Mouse (Mus musculus) ovary, postnatal 36 days (tissue): ENCODE measurements at regions not wholly inside any gene's neighbourhood (a gene's known extent, or its start where the extent isn't known, plus 50 kb on each side); places are given as distances from the start of the nearest gene placed in this dataset.
A peak's percentile ranks its signal among the peaks of the same experiment; 100 is the strongest.

Experiments used
- DNase-seq: peaks from one replicate; pipeline ENCODE4 v3.0.0; 2022; ENCODE audit warnings: low spot score, mixed read lengths

DNA sequence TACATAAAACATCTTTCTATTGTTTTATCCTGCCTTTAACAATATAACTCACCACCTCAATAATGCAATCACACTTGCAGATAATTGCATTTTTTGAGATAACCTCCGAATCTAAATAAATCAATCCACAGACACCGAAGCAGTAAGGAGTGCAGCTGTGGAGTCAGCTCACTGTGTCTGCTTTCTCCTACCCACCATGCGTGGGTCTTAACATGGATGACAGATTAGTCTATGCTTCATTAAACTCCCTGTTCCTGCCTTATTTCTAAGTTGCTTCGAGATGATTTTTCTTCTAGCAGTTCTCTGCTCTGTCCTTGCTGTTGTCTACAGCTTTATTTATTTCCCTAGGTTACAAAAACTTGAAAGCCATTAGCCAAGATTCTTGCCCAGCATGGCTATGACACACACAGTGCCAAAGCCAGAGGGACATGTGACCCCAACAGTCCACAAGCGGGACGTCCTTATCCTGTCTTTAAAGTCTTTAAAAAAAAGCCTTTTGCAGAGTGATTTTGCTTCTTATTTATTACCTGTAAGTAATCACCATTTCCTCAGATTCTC is 337.9 kb downstream of the Pax1 start:
- no peak for DNase-seq

DNA sequence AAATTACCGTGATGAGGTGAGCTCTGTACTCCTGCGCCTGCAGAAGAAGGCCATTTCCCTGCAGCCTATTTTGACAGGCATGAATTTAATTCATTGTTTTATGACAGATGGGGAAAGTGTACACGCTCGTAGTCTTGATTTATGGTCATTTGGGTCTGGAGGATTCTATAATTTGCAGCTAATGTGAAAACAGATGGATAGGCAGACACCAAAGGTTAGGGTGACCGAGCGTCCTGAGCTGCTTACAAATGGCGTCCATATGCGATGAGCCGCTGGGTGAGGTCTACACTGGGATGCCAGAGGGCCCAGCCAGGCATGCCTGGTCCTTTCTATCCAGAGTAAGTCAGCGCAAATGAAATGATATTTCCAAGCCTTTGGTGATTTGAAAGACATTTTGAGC is 330.2 kb downstream of the Pax1 start:
- no peak for DNase-seq

DNA sequence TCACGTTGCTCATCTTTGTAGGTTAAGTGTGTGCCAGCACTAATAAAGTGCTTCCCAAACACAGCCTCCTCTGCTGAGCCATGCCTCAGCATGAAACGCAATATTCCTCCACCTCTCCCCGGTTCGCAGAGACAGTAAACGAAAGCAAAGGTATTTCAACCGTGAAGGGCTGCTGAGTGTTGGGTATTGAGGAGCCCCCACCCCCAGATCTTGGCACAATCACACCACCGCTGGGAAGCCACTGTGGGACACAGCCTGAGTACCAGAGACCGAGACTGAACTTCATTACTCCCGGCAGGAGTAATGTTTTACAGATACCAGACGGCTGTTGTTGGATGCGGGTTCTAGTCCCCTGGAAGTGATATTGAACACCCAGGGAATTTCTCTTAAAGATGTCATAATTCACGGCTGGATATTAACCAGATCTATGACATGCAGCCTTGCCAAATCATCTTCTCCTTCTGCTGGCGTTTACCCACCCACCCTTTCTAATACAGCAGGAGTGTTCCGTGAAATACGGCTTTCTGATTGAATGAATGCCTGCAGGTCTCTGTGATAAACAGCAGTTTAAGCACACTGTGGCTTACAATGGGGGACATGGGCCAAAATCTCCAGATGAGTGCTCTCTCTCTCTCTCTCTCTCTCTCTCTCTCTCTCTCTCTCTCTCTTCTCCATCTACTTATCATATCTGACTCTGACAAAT is 328.9 kb downstream of the Pax1 start:
- DNase-seq: no peak

DNA sequence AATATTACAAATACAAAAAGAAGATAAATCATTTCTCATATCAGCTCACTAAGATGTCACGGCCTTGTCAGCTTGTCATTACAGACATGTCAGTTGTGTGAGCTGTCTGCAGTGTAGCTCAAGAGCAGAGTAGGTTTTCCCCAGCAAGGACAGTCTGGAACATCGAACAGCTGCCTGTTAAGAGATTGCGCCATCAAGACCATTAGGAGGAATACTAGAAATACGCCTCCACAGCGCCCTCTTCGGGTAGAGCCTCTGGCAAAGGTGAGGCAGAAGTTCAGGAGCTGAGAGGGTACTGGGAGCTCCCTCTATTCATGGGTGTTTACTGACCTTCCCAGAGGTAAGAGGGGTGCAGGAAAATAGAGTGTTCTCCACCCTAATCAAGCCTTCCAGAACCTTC is 327.0 kb downstream of the Pax1 start:
- DNase-seq: peak; percentile 34

DNA sequence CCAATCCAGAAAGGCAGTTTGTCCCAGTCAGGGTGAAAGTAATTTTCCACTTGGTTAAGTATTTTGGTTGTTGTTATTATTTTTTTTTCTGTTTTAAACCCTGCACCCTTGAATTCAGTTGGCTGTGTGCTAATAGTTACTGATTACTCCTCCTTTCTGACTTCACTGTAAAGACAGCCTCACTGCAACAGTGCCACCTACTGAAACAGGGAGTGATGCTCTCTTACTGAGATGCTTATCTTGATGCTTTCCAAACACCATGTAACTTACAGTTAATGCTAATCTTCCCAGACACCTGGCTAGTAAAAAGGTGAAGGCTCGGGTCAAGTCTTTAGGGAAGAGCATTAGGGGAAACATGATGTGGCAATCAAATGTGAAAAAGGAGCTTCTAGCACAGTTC is 294.9 kb downstream of the Pax1 start:
- no peak for DNase-seq

DNA sequence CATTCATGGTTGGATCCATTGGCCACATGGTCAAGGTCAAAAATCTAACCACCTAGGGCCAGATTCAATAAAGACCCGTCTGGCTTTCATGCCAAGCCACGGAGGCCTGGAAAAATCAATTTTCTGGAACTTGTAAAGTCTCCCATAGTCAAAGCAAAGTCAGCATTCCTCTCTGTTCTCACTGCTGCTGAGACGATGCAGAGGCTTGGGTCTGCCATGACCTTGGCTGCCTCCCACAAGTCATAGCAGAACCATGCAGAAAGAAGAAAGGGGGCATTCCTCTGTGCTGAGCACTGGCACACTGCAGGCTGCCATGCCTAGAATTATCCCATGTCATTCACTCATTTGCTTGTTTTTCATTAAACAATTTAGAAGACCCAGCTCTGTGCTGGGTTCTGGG is 288.5 kb downstream of the Pax1 start:
- DNase-seq: no peak

DNA sequence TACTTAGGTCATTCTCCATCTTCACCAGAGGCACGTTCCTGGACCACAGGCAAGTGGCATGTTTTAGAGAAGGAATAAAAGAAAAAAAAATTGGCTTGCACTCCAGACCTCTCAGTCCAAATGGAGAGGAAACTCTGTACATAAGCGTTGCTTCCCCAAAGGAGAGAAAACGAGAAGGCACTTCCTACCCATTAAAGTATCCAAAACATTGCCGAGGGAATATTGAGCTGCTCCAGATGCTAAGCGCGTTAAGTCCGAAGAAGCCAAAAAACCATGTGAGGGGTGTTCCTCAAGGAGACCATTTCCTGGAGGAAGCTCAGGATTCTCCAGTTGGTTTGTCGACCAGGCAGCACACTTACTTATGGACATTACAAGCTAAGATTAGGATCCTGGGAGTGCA is 286.2 kb downstream of the Pax1 start:
- DNase-seq: no peak

DNA sequence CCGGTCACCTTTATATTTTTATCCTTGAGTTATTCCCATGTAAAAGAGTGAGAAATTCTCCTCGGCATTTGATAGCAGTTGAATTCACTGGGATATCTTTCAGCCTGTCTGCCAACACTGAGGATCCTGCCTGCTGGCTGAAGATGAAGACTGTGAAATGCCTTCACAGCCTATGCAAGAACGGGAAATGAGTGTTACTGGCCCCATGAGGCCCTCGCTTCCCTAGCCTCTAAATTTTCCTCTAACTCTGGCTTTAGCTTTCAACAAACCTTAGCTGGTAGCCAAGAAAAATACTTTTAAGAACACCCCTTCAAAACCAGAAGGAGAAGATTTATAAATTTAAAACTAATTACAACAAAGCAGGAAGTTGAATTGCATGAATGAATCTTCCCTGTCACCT is 285.8 kb downstream of the Pax1 start:
- DNase-seq: no peak

DNA sequence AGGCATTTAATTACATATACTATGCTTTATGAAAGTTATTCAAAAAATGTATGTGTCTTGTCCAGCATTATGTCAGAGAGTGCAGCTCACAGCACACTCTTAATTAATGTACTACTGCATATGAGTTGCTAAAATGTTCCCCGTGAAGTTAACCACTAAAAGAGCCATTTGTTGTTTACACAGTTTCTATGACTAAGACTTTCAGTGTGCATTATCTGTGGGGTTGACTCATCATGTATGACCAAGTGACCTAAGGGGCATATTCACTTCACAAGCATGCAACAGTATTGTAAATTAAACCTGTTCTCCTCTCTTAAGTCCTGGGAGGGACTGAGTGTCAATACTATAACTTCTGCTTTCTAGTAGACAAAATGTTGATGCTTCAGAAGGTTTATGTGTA is 276.2 kb downstream of the Pax1 start:
- DNase-seq: no peak

DNA sequence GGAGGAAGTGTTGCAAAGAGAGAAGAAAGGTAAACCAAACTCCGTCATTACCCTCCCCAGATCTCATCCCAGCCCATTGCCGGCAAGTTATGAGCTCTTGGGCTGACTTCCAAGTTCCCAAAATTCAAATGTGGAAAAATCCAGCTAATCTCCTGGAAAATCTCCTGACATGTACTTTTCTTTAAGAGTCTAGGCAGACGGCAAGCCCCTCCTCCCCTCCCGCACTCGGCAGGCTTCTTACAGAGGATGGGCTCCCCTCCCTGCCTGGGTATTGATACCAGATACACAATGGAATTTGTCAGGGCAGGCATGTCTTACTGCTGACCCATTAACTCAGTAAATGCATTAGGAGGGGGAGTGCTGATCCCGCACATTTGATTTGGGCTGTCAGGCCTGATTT is 271.0 kb downstream of the Pax1 start:
- DNase-seq: no peak

DNA sequence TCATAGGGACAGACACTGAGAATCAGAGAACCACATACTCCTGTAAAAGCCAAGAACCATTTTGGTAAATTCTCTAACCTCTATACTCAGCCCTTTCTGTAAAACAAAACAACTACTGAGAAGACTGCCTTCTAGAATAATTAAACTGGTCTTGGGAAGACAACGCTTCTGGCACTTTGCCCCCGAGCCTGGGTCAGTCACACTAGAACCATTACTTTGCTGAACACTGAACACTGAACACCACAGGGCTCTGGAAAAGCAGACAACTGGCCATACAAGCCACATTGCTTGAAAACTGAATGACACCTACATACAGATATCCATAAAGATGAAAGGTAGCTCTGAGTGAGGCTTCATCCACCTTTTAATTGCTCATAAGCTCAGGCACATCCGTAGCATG is 268.0 kb downstream of the Pax1 start:
- DNase-seq: no peak

DNA sequence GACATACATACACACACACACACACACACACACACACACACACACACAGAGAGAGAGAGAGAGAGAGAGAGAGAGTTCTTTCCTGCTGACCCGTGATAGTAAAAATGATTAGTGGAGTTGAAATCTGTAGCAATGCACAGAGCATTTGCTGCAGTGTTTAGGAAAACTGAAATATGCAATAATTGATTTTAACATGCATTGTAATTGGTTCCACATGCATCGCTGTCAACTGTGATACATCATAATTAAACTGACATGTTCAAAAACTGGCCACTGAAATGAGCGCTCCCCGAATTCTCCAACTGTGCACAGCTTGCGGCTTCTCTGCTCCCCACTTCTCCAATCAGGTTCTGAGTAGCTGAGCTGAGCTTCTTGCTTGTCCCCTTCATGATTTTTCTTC is 265.4 kb downstream of the Pax1 start:
- DNase-seq: no peak

DNA sequence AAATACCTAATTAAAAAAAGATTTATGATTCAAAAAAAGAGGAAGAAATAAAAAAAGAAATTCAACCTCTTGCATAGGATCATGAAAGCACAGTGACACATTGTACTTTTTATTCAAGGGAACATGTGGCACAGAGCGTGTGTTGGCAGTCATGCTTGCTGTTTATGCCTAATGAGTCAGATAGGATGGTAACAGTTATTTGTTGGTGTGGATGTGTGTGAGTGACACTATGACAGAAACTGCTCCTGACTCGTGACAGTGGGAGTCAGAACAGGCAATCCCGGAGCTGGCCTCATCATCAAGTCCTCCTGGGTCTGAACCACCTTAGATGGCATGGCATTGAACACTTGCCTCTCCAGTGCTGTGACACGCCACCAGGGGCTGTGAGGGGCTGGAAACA is 261.4 kb downstream of the Pax1 start:
- DNase-seq: no peak

DNA sequence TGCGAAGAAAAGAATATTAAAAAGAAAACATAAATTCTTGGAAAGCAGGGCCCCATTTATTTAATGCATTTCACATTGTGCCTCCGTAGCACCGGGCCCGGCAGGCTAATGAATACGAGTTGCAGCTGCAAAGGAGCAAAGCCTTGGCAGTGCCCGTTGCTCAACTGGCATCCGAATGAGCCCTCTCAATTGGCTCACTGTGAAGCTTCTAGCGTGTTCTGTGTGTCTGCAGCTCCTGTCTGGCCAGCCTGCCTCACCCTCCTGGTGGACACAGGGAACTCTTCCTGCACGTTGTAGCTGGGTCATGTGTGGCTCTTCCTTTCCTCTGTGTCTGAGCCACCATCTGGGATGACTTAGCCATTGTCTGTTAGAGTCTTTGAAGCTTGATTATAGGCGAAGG is 256.1 kb downstream of the Pax1 start:
- DNase-seq: no peak

DNA sequence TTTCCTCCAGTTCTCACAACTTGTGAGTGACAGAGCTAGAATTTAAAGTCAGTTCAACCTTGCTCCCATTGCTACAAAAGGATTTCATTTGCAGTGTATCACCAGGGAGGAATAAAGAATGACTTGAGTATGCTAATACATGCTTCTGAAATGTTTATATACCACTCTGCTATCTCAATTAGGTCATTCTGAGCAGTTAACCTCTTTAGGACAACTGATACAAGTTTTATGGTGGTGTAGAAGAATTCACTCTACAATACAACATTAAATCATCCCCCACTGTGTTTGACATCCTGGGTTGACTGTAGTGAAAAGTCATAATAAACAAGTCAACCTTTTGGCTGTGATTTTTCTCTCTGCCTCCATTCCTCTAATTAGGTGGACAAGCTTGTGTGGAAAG is 248.6 kb downstream of the Pax1 start:
- no peak for DNase-seq

DNA sequence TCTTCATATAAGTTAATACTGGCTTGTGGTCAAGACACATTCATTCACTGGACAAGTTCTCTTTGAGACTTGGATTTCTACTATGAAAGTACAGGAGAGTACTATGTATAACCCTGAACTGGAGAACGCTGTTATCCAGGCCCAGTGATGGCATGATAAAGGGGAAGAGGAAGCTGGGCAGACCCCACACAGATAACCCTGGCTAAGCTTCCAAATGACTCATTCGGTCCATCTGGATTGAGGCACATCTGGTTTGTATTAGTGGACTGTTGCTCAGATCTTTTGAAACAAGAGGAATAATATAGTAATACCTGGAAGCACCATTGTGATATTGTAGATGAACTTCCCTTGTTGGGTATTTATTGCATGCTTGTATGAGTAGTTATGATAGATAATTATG is 239.9 kb downstream of the Pax1 start:
- no peak for DNase-seq

DNA sequence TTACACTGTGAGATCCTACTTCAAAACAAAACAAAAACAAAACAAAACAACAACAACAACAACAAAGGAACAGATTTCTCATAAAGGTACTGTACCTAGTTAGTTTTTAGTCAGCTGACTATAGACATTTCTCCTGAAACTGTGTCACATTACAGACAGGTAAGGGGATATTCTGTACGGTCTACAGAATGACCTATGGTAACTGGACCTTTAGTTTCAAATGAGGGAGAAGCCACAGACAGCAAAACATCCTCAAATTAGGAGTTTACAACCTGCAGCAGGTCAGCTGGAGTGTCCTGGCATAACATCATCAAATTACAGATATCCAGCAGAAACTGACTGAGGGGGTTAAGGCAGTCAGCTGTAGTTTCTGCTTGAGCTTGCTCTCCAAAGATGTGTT is 210.7 kb downstream of the Pax1 start:
- no peak for DNase-seq

DNA sequence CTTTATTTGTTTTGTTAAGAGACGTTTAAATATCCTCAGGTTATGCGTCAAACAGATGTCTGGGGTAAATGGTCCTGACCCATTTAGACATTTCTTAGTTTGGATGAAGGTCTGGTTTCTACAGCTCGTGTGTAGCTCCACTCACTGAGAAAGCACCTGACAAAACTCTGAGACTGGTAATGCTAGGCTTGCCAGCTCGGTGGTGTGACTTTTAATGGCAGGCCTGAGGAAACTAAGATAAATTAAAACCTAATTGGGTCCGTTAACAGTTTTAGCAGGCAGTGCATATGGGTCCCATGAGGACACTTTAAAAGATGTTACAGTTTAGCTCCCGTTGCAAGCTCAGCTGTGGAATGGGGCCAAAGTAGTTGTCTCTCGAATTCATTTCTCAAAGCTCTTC is 199.5 kb downstream of the Pax1 start:
- no peak for DNase-seq

DNA sequence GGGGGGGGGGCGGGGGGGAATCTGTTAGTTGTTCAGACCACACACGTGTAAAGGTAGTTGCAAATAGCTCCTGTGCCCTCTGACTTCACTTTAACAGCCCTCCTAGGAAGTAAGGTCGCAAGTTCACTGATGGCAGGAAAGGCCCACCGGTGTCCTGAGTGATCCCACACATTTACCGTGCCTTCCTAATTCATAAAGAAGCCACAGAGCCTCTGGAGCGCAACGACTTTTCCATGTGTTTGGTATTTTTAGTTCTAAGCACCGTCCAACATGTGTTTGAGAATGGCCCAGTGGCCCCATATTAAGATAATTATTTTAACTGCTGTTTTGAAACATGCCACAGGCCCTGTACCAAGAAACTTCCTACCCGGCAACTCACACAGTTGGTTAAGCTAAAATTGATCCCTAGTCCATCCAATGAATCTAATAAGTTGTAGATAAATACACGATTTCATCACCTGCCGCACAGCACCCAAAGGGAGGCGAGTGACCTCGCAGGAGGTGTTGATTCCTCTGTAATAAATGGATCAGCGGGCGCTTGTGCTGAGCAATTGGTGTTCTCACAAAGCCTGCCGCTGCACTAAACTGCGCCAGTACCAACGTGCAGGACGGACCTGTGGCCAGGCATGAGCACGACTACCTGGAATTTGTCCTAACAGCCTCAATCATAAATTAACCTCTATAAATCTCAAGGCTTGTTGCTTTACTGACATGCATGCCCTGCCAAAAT is 198.9 kb downstream of the Pax1 start:
- no peak for DNase-seq

DNA sequence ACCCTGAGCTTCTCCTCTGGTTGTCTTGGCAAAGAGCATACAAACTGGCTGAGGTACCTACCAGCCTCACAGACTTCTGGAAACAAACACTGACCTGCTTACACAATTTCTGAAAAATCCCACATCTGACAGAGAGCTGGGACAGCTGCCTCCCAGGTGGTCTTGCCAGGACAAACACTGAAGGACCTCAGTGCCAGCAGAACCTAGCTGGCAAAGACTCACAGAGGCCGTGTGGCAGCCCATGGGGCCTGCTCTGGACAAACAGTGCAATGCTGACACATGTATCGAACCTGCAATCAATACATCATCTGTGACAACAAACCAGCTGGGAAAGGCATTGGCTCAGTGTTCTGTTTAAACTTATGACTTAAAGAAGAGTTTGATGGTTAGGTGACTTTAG is 167.4 kb downstream of the Pax1 start:
- DNase-seq: no peak

DNA sequence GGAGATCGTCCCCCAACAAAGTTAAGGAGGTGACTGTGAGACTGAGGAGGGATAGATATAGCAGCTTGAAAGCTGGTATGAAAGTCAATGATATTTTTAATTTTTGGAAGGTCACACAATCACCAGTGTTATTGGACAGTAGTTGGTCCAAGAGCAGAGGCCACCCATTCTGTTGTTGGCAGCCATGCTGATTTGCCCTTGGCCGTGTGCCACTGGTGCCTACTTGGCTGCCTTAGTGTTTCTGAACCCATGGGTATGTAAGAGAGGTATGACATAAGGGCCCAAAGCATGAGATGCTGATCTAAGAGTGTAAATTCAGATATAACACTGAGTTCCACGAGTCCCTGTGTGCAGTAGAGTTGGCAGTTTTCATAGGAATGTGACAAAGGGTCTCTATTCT is 153.7 kb downstream of the Pax1 start:
- DNase-seq: no peak

DNA sequence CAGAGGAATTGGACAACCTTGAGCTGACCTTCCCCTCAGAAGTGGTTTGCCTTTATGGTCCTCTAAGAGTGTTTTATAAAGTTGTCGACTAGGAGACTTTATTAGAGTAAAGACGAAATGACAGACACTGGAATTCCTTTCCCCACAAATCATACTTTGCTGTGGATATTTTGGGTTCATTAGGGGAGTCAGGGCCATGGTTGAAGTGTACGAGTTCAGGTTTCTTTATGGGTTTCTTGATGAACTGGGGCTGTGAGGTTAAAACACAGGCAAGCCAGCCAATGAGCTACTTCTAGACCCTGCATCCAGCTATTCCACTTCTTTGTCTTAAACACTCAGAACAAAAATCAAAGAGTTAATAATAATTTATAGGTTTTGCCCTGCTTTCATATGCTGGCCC is 153.0 kb downstream of the Pax1 start:
- no peak for DNase-seq

DNA sequence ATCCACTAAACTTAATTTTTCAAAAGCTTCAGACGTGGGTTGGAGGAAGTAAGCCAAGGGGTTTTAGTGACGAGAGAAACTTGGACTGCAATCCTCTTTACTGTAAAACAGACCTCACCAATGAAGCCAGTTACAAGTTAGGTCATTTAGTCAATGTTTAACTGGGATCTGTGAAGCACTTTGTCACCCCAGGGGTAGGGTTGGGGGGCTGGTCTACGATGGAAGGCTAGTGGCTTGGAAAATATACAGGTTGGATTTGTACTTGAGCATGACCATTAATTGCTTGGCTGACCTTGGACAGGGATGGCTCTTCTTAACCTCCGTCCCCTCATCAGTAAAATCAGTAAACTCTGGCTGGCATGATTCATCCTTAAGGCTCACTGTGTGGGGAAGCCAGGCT is 142.2 kb downstream of the Pax1 start:
- no peak for DNase-seq

DNA sequence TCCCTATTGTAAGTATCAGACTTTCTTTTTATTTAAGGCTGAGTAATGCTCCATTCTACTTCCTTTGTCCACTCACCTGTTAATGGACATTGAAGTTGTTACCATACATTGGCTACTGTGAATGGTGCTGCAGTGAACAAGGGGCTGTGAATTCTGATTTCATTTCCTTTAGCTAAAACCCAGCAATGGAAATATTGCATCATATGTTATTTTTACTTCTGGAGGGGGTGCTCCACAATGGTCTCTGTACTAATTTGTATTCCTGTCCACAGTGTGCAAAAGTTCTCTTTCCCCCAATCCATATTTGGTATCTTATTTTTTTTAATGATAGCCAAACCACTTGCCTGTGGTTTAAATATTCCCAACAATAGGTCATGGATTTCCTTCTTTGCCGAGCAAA is 137.0 kb downstream of the Pax1 start:
- no peak for DNase-seq
